Mouse (Mus musculus) ES-CJ7 (cell line): ENCODE results near the gene Psmd9.

Source experiments
- DNase-seq: peaks from one replicate; pipeline ENCODE4 v3.0.0; 2011; ENCODE audit warnings: low read depth, low spot score

The Psmd9 gene

GRCm38 (mm10) chr5:123137044-123137909, 31.9 kb upstream of the Psmd9 start:
- peak; percentile 92 for DNase-seq

DNA sequence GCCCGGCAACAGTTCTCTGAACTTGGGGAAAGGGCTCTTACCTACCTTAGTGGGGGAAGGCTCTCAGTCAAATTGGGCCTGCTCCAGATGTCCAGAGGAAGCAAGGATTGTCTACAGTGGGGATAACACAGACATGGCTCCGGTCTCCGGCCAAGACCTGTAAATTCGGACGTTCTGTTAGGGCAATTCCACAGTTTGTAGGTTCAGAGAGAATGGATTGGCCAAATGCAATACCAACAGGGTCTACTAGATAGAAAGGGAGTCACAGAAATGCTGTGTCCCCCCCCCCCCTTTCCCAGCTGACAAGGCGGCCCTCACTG, 31.3 kb upstream of the Psmd9 start:
- DNase-seq = no peak

- DNase-seq = peak; percentile 99
These were observed 30.8 kb upstream of the Psmd9 start for GRCm38 (mm10) chr5:123138230-123138911.

DNA sequence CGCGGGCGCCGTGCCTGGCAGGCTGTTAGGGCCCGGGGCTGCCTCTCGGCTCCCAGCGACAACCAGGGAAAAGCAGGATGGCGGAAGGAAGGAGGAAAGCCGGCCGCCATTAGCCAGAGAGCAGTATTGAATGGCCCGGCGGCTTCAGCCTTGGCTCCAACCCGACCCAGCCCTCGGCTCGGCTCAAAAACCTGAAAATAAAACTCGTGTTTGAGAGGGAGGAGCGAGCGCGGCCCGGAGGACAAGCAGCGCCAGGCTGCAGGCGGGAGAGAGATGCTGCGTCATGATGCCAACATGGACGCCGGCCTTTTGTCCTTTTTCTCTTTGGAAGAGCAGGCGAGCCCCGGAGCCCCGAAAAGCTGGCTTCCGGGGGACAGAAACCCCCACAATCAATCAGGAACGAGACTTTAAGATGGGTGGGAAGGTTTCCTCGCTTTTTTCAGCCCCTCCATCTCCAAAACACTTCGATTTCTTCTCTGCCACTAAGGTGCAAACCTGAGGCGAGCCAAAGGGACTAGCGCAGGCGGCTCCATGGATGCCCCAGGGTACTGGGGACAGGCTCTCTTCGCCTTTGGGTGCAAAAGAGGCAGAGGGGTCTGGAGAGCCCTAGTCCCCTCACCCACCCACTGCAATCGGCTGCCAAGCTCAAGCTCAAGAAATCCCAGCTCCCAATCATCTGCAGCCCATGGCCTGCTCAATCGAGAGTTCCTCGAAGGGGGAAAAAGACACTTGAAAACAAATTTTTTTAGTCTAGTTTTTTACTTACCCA, 30.1 kb upstream of the Psmd9 start:
- DNase-seq = peak; percentile 67

DNA sequence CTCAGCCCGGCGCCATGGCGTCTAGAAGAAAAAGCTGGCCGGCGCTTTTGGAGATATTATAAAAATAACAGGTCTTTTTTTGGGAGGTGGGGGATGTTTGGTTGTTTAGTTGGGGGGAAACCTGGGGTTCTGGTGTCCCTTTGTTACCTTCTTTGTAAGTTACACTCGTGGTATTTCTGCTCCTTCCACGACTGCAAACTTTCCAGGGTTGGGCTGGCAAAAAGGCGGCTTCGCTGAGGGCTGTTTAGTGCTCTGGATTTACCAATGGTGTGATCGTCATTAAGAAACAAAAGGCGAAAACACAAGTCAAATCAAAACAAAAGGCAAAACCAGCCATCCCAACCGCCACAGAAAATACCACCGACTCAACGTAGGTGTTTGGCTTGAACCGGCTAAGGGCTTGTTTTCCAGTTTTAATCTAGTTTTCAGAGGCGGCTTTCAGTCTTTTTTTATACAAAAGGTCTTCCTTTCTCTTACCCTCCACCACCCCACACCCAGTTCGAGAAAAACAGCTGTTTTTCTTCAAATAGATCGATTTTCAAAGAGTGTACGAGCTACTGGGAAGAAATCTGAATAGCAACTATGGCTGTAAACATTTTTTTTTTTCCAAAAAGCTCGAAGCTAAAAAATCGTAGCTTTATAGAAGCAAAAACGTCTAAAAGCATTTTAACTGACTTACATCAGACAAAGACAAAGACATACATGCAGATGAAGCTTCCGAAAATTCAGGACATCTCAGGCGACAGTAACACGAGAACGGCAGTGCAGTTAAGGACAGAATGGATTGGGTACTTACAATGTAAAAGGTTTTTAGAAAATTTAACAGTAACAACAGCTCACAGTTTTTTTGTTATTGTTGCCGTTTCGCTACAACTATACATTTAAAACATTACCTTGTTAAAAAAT, 29.2 kb upstream of the Psmd9 start:
- DNase-seq = peak; percentile 58

DNA sequence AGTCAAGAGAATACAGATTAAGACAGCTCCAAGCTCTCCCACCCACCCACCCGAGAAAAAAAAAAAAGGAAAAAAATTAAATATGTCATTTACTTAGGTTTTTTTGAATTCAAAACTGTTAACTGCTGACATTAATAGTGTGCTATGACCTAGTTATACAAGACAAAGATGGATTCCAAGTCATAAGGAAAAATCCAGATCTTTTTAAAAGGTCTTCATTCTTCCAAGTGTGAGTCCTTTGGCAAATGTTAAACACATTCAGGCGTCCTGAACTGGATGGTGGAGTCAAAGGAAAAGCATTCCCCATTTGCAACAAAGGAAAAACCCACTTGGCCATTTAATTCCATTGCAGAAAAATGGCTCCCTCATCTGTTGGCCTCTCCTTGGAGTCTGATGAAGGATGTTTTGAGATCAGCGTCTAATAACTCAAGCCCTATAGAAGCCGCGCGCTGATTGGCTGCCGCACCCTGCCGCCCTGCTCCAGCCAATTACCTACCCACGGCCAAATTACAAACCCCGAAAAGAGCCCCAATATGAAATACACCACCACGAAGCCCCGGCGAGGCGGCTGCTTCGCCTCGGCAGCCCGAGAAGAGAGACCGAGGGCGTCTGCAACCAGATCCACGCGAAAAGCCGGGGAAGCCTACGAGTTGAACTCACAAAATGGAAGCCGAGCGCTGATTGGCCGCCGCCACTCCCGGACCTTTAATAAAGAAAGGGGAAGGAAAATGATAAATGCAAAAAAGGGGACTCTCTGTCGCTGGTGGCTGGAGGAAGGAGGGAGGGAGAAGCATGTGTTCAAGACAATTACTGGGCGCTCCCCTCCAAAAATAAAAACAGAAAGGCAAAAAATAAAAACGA, 28.3 kb upstream of the Psmd9 start:
- DNase-seq = peak; percentile 86

DNA sequence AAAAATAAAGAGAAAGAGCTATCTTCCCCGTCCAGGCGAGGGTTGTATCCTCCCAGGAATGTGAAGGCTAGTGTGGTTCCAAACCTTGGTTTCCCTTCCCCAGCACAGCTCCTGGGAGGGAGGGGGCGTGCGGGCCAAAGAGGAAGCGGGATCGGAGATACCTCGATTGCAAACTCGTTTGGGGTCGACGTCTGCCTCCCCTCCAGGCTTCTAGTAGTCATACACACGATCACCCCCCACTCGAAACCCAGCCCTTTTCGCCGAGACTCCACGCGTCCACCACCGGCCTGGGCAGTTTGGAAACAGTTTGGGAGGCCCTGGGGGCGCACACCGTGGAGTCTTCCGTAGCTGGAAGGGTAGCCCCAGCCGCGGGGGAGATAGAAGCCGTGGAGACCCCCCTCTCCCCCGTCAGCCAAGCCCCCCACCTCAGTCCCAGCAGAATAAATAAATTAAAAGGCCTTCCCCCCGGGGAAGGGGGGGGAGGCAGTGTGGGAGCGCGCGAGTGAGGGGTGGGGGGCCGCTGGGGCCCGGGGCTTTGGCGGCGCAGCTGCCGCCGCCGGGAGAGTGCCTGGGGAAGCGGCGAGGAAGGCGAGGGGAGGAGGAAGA, 27.6 kb upstream of the Psmd9 start:
- peak; percentile 72 for DNase-seq

- peak; percentile 59 for DNase-seq
These were observed 26.8 kb upstream of the Psmd9 start, which contains the start of gene Setd1b for GRCm38 (mm10) chr5:123142161-123143157. TSS of gene Setd1b (plus strand) at chr5:123142193.

DNA sequence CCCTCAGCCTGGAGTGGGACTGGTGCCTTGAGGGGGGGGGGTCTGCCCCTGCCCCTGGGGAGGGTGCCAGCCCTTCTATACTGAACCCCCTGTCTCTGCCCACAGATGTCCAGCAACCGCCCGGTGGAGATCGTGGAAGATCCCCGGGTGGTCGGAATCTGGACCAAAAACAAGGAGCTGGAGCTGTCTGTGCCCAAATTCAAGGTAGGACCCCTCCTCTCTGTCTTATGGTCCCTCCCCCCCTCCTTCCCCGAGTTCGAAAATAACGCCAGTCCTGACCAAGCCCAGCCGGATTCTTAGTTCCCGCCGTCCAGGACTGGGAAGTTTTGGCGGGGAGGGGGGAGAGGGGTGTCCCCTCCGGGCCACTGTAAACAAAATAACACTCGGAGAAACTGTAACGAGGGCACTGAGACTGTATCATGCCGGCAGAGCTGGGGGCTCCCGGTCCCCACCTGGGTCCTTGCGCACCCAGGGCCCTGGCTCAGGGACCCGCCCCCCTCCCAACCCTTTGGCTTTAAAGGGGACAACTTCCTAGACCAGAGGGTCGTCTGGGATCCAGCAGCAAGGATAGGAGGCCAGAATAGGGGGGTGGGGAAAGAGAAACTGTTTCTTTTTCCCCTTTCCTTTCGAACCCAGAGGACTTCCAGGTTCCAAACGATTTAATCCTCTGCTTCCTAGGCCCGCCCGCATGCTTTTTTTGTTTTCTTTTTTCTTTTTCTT, 25.8 kb upstream of the Psmd9 start:
- DNase-seq = peak; percentile 49

DNA sequence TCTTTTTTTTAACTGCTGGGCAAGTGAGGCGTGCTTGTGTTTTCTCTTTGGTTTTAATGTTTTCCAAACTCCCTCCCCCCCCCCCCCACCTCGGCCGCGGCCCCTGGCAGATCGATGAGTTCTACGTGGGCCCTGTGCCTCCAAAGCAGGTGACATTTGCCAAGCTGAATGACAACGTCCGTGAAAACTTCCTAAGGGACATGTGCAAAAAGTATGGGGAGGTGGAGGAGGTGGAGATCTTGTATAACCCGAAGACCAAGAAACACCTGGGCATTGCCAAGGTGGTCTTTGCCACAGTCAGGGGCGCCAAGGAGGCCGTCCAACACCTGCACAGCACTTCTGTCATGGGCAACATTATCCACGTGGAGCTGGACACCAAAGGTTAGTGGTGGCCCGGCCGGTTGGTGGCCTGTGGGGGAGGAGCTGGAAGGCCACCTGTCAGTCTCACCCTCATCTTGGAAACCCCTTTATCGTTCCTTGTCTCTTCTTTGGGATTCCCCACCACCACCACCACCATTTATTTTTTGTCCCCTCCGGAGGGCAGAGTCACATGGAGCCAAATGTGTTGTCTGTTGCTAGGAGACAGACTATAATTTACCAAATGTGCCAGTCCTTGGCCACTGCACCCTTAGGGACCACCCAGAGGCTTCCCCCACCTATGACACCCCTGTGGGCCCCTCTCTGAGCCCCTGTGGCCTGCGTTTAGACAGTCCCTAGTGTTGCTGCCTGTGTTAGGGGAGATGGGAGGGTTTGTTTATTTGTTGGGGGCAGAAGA, 25.1 kb upstream of the Psmd9 start:
- DNase-seq = no peak

GRCm38 (mm10) chr5:123144746-123145590, 24.2 kb upstream of the Psmd9 start:
- DNase-seq = peak; percentile 44

DNA sequence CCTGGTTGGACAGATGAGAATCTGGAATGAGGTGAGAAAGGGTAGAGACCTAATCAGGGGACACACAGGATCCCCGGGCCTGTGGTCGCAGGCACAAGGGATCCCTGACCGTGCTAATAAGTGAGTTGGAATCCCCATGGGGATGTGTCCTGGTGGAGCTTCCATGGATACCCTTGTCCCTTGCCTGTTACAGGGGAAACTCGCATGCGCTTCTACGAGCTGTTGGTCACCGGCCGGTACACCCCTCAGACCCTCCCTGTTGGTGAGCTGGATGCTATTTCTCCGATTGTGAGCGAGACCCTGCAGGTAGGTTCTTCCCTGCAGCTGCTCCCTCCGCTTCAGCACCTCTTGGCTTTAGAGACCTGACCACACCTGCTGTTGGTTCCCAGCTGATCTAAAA, 22.9 kb upstream of the Psmd9 start:
- DNase-seq = no peak

GRCm38 (mm10) chr5:123147569-123147968, 21.6 kb upstream of the Psmd9 start:
- DNase-seq = no peak

- DNase-seq = no peak
These were observed 21.0 kb upstream of the Psmd9 start for GRCm38 (mm10) chr5:123148073-123148722.
